Mouse (Mus musculus): ENCODE data around the gene Pard3b.

DNA sequence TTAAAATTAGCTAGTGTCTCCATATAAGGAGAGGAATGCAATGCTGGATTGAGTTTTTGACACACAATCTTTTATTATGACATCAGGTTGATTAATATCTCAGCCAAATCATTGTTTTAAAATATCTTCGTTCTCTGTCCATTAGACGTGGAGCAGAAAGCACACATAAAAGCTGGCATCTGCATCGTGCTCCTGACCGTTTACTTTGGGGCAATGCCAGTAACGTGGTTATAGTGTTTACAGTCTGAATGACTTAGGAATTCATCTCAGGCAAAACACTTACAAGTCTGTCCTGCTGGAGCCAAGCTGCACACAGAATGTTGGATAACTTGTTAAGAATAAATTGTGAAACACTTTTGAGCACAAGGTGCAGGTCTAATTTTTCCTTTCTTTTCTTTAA lies 141.3 kb downstream of the Pard3b start:
- no peak for TF ChIP-seq GATA1 (IDR thresholded peaks at IDR 0.05; ENCODE audit: borderline replicate concordance, low read length)
- no peak for TF ChIP-seq FLI1 (IDR thresholded peaks at IDR 0.05; ENCODE audit: low read length)

All from megakaryocyte, embryonic 14.5 days (primary cell).